Mouse (Mus musculus) megakaryocyte, embryonic 14.5 days (primary cell): Measurements from ENCODE around the gene Cops8.

Experiments used
- FLI1 ChIP-seq: IDR thresholded peaks from 2 replicates; pipeline ENCODE4 v1.6.1; 2012; ENCODE audit warnings: low read length, inconsistent platforms, mixed read lengths
- GATA1 ChIP-seq: IDR thresholded peaks from 3 replicates; pipeline ENCODE4 v1.6.1; 2012; ENCODE audit warnings: mixed read lengths, low read length, inconsistent platforms, borderline replicate concordance

DNA sequence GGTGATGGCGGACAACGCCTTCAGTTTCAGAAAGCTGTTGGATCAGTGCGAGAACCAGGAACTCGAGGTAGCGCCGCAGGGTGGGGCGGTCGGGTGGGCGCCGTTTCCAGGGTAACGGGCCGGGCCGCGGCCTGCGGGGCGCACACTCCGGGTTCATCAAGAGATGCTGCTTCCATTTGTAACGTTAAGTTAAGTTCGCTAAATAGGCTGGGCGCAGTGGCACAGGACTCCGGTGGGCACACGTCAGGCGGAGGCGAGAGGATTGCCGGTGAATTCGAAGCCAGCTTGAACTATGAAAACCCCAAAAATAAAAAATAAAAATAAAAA, 743 bp downstream of the Cops8 start:
- no peak for TF ChIP-seq FLI1
- TF ChIP-seq GATA1: no peak
